Mouse (Mus musculus): Measurements from ENCODE around the gene Agmat. TPM values are rescaled to one million over a fixed set of nuclear protein-coding genes. Genes with fewer than 3 reads are reported as not detected.

The Agmat gene
- polyA plus RNA-seq (2014; fragmentation: Illumina TruSeq; extraction: RNeasy Lipid Tissue Mini Kit (QIAGEN cat#74804)) = not detected

DNA sequence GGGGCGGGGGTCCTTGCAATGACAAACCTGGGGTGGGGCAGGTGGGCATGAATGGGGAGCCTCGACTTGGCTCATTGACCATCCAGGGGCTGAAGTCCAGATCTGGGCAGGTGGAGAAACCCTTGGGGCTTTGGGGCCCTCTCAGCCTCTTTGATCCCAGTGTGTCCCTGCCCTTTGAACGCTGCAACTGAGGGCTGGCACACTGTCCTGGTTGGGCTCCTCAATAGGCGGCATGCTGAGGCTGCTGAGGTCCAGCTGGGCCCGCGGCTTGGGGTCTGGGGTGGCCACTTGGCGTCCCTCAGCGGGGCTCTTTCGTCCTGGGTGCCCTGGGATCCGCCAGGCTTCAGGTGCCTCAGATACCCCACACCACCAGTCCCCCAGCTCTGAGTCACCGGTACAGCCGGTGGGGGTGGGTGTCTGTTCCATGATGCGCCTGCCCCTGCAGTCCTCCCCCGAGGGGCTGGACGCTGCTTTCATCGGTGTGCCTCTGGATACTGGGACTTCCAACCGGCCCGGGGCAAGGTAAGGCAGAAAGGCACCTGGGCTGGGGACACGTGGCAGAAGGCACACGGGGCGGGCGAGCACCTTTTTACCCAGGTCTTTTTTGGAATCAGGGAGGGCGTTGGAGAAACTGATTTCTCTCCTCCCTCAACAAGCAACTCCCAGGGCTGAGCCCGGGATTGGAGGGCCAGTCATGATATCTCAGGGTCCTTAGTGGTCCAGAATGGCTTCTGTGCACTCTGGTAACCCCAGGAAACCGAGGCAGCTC is at the start of gene Agmat:
Agmat (plus strand) TSS at position 95 of the 769 bp plus-strand sequence.

DNA sequence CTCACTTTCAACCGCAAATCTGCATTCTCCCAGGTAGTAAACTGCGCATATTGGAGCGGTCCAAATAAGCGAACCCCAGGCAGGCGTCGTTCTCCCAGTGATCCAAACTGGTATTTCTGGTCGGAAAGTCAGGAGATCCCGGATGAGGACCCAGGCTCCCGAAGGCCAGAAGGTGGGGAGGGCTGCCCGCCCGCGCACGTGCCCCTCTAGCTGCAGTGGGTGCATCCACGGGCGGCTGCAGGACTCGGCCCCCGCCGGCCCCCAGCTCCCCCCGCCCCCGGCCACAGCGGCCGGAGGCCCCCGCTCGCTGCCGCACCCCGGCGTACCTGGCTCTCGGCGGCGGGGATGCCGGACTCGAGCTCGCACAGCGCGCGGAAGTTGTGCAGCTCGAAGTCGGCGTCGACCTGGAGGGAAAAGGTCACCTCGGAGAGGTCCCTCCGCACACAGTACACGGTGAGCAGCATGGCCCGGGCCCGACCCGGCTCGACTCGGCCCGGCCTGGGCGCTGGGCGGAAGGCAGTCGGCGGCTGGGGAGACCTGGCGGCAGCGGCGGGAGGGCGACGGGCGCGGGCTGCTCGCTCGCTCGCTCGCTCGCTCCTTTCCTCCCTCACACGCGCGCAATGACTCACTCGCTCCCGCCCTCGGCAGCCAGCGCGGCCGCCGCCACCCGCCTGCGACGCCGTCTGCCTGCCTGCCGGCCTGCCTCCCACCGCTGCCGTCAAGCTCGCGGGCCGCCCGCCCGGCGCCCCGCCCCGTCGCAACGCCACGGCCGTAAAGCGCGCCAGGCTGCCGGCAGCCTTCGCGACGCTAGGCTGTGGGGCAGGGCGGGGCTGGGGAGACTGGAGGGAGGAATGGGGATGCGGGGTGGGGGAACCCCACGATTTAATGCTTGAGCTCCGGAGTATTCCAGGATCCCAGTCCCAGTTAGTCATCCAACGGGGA is 23.5 kb upstream of the Agmat start, which contains the start of gene Ddi2:
Ddi2 (minus strand) TSS at position 689 of the 942 bp plus-strand sequence.

DNA sequence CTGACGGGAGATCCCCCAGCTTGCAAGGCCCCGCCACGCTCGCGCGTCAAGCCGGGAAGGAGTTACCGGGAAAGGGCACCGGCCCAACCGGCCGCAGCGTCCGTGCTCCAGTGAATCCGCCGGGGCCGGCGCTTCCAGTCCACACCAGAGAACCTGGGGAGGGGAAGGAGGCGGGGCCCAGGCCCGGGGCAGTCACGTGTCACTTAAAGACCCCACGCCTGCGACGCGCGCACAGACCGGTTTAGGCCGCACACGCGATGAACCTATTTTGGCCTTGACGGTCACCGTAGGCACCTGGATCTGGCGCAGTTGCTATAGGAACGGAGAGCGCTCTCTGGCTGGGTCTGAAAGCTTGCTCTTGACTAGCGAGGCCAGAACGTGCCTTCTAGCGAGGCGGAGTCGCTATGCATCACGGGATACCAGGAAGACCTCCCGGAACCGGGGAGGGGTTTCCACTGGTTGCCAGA is 44.1 kb downstream of the Agmat start, which contains the start of gene Dnajc16:
Dnajc16 (minus strand) TSS at position 408 of the 467 bp plus-strand sequence.

DNA sequence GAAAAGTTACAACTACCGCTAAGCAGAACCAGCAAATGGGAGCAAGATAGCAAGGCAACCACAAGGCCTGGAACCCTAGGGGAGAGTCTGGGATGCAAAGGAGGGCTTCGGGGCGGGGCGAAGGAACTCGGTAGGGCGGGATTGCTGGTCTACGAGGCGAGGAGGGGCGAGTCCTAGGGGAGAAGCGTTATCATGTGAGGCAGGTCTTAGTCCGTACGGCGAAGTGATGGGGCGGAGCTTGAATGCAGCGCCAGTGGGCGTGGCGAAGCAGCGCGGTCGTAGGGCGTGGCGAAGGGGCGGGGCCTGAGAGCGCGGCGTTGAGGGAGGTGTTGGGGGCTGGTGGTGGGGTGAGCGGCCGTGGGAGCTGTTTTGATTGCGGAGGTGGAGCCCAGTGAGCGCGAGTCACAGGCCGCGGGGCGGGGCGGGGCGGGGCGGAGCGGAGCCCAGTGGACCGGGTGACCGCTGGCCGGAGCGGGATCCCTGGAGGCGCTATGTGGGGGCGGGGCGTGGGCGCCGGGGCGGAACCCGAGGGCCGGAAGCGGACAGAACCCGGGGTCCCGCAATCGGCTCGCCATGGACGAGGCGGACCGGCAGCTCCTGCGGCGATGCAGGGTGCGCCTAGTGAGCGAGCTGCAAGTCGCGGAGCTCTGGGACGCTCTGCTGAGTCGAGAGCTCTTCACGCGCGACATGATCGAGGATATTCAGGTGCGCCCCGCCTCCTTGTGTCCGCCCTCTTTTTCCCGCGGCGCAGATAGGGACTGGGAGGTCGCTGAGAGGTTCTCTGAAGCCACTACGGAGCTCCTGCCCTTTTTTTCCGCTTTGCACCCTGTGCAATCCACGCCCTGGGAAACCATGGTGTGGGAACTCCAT is 47.0 kb downstream of the Agmat start, which contains the start of gene Casp9:
Casp9 (plus strand) TSS at position 331 of the 870 bp plus-strand sequence.

Other genes starting within 250 kb of the Agmat start
- 10.1 TPM for gene Spen, start 208.1 kb upstream of the Agmat start, polyA plus RNA-seq (2014; fragmentation: Illumina TruSeq; extraction: RNeasy Lipid Tissue Mini Kit (QIAGEN cat#74804))
- gene Fblim1, start 140.6 kb upstream of the Agmat start, polyA plus RNA-seq (2014; fragmentation: Illumina TruSeq; extraction: RNeasy Lipid Tissue Mini Kit (QIAGEN cat#74804)) = 17.2 TPM
- not detected for gene Tmem82, start 128.0 kb upstream of the Agmat start, polyA plus RNA-seq (2014; fragmentation: Illumina TruSeq; extraction: RNeasy Lipid Tissue Mini Kit (QIAGEN cat#74804))
- not detected for gene Slc25a34, start 122.9 kb upstream of the Agmat start, polyA plus RNA-seq (2014; fragmentation: Illumina TruSeq; extraction: RNeasy Lipid Tissue Mini Kit (QIAGEN cat#74804))
- gene Plekhm2, start 81.8 kb upstream of the Agmat start, polyA plus RNA-seq (2014; fragmentation: Illumina TruSeq; extraction: RNeasy Lipid Tissue Mini Kit (QIAGEN cat#74804)) = 1.4 TPM
- gene Rsc1a1, start 61.1 kb upstream of the Agmat start, polyA plus RNA-seq (2014; fragmentation: Illumina TruSeq; extraction: RNeasy Lipid Tissue Mini Kit (QIAGEN cat#74804)) = not detected
- 42.6 TPM for gene Ddi2, start 23.3 kb upstream of the Agmat start, polyA plus RNA-seq (2014; fragmentation: Illumina TruSeq; extraction: RNeasy Lipid Tissue Mini Kit (QIAGEN cat#74804))
- 7.3 TPM for gene Dnajc16, start 44.3 kb downstream of the Agmat start, polyA plus RNA-seq (2014; fragmentation: Illumina TruSeq; extraction: RNeasy Lipid Tissue Mini Kit (QIAGEN cat#74804))
- gene Casp9, start 46.9 kb downstream of the Agmat start, polyA plus RNA-seq (2014; fragmentation: Illumina TruSeq; extraction: RNeasy Lipid Tissue Mini Kit (QIAGEN cat#74804)) = 16.1 TPM
- gene Cela2a, start 79.5 kb downstream of the Agmat start, polyA plus RNA-seq (2014; fragmentation: Illumina TruSeq; extraction: RNeasy Lipid Tissue Mini Kit (QIAGEN cat#74804)) = not detected
- not detected for gene Ctrc, start 99.7 kb downstream of the Agmat start, polyA plus RNA-seq (2014; fragmentation: Illumina TruSeq; extraction: RNeasy Lipid Tissue Mini Kit (QIAGEN cat#74804))
- 2.5 TPM for gene Efhd2, start 128.2 kb downstream of the Agmat start, polyA plus RNA-seq (2014; fragmentation: Illumina TruSeq; extraction: RNeasy Lipid Tissue Mini Kit (QIAGEN cat#74804))